Mouse (Mus musculus): Measurements from ENCODE around the gene Fam71b.

Gene Fam71b

DNA sequence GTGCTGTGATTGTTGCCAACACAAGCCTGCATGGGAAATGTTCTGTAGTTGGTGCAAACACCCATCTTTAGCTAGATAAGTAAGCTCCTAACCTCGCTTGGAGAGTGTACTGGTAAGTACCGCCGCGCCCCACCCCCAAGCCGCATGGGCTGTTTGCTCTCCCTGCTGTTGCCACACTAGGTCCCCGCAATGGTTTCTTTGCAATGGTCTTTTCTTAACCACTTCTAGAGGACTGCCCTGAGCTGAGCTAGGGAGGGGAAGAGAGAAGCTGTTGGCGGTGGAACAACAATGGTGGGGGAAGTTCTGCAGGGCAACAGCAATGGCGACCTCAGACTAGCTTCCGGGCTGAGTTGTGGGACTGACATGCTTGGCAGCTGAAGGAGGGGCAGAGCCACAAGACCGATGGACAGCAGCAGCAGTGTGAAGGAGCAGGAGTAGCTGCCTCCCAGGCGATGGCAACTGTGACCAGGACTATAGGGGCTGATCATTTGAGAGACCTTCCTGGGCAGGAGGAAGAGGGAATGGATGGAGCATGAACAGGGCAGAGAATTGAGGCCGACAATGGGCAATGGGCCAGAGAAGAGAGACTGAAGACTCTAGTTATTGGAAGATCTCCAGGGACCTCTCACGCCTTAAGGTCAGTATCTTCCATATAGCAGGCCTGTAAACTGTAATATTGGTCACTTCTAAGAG, at the start of gene Fam71b:
TSS of gene Fam71b (plus strand) at position 393 of the 693 bp plus-strand sequence.
- no peak for DNase-seq (ENCODE audit: low read depth, low spot score)

DNA sequence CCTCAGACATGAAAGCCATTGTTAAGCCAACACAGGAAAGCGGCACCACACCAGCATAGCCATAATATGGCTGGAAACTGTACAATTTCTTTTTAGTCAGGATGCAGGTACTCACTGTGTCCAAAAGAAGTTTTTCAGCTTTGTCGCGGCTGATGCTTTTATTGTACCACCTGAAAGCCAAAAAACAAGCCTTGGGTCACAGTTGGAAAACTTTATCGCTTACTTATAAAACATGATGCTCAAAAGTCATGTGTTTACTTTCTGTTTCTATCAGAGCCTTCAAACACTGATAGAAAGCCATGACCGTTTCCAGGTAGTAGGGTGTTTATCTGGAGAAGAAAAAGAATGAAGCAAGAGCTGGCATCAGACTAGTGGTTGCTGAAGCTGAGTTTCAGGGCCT, 48.6 kb upstream of the Fam71b start:
- no peak for DNase-seq (ENCODE audit: low read depth, low spot score)

GRCm38 (mm10) chr11:46348416-46348815, 47.9 kb upstream of the Fam71b start:
- no peak for DNase-seq (ENCODE audit: low read depth, low spot score)

DNA sequence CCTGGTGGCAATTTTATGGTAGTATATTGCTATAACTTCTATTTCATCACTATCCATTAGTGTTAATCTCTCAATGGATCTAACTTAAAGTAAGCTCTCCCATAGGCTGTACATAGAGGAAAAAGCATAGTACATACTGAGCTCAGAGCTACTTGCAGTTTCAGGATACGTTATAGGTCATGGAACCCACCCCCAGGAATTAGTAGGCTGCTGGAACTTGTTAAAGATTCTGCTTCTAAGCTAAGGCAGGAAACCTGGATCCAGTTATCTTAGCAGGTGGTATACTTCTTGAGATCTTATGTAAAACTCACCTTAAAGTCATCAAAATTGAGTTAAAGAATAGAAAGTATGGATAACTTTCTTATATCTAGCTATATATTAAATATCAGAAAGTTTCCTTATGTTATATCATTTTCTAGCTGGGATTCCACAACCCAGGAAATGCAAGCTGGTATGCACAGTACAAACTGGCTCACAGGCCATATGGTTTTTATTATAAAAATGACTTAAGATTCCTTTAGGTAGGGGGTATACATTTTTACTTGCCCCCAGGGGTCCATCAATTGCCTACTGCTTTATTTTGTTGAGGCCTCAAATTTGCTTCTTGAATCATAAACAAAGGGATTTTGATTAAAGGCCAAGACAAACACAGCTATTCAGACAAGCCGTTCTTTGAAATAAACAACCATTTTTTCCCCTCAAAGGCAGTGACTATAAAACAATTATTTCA, 46.5 kb upstream of the Fam71b start:
- no peak for DNase-seq (ENCODE audit: low read depth, low spot score)

- no peak for DNase-seq (ENCODE audit: low read depth, low spot score)
These were observed 38.0 kb upstream of the Fam71b start for GRCm38 (mm10) chr11:46358369-46358768.

- no peak for DNase-seq (ENCODE audit: low read depth, low spot score)
These were observed 35.2 kb upstream of the Fam71b start for GRCm38 (mm10) chr11:46360991-46361665.

DNA sequence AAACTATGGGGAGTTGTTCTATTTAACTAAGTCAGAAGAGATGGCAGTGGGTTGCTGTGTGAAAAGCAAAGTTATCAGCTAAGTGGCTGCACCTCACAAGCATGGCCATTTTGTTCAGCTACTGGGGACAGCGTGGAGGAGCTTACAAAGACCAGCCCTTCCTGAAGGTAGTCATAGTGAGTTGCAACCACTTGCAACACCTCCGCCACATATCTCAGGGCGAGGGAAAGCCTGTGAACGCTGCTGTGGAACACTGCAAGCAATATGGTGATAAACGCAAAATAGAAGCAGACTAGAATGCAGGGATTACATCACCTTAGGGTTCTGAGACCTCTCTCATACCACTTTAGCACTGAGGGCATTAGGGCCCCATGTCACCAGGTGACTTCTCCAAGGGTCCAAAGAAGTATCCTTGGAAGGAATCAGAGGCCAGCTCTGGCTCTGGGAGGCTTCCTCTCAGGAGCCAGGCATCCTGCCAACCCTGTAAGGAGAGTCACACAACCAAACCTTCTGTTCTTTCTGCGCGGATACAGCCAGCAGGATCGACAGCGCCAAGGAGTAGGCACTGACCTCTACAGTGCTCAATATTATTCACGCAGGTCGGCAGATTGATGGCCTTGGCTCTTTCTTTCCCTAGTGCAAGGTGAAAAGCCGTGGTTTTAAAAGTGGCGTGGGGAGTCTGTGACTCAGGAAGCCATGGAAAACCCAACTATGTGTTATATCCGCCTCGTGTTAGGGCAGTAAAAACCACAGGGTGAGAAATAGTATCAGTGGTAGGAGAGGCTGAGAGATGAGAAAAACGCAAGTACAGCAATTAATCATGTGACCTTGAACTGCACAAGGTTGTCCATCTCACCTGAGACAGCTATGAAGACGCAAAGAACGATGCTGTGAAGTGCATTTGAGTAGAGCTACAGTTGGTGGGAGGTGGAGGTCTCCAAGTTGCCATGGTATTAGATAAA, 34.0 kb upstream of the Fam71b start:
- no peak for DNase-seq (ENCODE audit: low read depth, low spot score)

GRCm38 (mm10) chr11:46363864-46364263, 32.5 kb upstream of the Fam71b start:
- no peak for DNase-seq (ENCODE audit: low read depth, low spot score)

GRCm38 (mm10) chr11:46365744-46366143, 30.6 kb upstream of the Fam71b start:
- no peak for DNase-seq (ENCODE audit: low read depth, low spot score)

GRCm38 (mm10) chr11:46366357-46366756, 30.0 kb upstream of the Fam71b start:
- DNase-seq (ENCODE audit: low read depth, low spot score), result no peak

DNA sequence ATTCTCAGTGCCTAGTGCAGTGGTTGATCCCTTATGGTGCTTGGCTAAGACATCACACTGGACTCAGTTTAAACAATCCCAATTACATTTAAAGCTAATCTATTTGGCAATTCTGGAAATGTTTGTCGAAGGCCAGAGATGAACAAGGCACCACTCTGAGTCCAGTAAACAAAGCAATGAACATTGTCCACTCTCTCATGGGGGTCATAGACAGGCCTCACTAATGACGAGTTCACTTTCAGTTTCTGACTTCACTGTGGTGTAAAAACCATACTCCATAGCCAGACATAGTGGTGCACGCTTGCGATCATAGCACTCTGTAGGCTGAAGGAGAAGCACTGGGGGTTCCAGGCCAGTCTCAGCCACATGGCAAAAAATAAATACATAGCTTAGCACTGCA, 25.9 kb upstream of the Fam71b start:
- DNase-seq (ENCODE audit: low read depth, low spot score), result no peak

DNA sequence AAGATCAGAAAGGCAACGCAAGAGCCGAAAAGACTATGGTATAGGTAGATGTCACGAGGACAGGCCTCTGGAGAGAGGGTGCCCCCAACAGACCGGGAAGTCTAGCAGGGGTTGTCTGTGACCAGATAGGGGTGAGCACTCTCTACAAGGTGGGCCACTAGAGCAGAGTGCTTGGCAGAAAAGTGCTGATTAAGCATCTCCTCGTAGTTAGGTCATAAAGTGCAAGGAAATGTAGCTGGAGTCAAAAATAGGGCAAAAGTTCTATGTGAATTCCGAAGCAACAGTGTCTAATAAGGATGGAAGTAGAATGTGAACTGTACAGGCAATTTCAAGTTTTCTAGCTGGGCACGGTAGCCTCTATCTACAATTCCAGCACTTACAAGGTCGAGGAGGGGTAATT, 25.1 kb upstream of the Fam71b start:
- DNase-seq (ENCODE audit: low read depth, low spot score), result no peak

- no peak for DNase-seq (ENCODE audit: low read depth, low spot score)
These were observed 23.9 kb upstream of the Fam71b start for GRCm38 (mm10) chr11:46372331-46372953.

- no peak for DNase-seq (ENCODE audit: low read depth, low spot score)
These were observed 23.0 kb upstream of the Fam71b start for GRCm38 (mm10) chr11:46373071-46374030.

DNA sequence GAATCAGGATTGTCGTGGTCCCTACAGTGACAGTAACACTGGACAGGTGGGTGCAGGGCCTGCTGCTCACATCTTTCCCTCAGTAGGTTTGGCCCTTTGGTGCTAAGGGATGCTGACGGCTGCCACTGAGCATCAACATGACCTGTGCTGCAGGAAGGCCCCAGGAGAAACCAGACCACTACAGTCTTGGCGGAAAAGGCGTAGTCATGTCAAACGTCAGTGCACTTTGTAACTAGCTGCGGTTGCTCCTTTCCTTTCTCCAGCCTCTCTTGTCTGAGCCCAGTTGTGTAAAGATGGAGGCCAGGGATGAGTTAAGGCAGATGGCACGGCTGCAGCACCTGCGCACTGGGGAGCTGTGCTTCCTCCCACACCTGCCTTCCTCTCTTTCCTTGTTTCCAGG, 21.3 kb upstream of the Fam71b start:
- DNase-seq (ENCODE audit: low read depth, low spot score), result no peak

- DNase-seq (ENCODE audit: low read depth, low spot score), result no peak
These were observed 19.0 kb upstream of the Fam71b start for GRCm38 (mm10) chr11:46377316-46377715.

- no peak for DNase-seq (ENCODE audit: low read depth, low spot score)
These were observed 18.3 kb upstream of the Fam71b start for GRCm38 (mm10) chr11:46377819-46378782.

DNA sequence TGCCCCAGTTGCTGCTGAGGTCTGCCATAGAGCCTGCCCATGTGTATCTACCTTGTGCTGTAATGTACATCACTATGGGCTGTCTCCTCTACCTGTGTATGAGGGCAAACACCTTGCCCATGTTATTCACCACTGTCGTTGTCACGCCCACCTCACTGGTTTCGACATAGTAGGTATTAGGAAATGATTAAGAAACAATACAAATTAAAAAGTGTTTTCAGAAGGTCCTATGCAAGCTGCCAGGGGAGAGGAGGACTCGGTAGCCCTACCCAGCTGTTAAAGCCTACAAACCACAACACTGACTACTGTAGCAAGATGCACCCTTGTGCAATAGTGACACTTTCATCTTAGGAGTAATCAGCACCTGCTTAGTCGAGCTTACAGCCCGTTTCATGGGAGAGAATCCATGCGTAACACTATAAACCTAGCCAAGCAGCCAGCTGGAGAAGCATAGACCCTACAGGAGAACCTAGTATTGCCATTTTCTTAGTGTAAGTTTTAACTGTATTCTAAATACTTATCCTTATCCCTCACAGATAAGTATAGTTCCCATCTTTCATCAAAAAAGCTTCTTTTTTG, 16.2 kb upstream of the Fam71b start:
- DNase-seq (ENCODE audit: low read depth, low spot score), result no peak
